Mouse (Mus musculus) T-cell, adult 66 days (primary cell): ENCODE results near the gene Ccna1. TPM values are rescaled to one million over a fixed set of nuclear protein-coding genes. Genes with fewer than 3 reads are reported as not detected.

ENCODE experiments used
- total RNA-seq, 2 experiments: library from RNA; stranded (reverse); gene quantifications; 3 replicates in 1 of 2; 4 replicates in 1 of 2; pipeline ENCODE4 v1.2.4; 2023

The Ccna1 gene
- total RNA-seq = not detected

DNA sequence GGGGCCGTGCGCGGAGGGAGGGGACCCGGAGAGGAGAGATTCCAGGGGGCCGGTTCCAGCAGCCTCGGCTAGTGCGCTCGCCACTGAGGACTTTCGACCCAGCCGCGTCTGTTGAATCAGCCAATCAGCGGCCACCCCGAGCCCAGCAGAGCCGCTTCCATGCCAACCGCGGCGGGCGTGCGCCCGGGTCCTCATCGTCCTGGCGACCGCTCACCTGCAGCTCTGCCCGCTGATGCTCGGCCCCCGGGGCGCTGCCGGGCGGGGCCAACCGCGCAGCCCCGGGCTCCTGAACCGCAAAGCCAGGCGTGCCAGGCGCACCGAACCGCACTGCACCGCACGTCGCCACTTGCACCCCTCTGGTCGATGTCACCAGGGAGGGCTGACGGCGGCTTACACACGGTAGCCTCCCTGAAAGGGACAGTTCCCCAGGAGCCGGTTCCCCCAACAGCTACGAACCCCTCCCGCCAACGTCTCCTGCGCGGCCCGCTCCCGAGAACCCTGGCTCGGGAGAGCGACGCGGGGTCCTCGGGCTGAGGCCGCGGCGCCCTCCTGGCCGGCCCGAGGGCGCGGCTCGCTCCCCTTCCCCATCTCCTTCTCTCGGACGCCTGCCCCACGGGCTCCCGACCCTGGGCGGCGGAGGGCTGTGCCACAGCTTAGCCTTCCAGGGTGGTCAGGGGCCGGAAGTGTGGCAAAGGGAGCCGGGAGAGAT is at the start of gene Ccna1:
Gene Ccna1 (minus strand): TSS at position 464 of the 709 bp plus-strand sequence.

Other genes with a start within 250 kb of the Ccna1 start
- gene Rfxap, start 247.7 kb downstream of the Ccna1 start, total RNA-seq = 10 to 100 TPM; 32.3 to 36.7 TPM
- gene Sertm1, start 139.6 kb downstream of the Ccna1 start, total RNA-seq = not detected
- gene Spg20, start 56.6 kb upstream of the Ccna1 start, total RNA-seq = 10 to 100 TPM; 19.8 to 25.2 TPM
- not detected for gene Ccdc169, start 81.8 kb upstream of the Ccna1 start, total RNA-seq
- not detected for gene Sohlh2, start 126.5 kb upstream of the Ccna1 start, total RNA-seq
- gene Dclk1, start 186.9 kb upstream of the Ccna1 start, total RNA-seq = under 1 TPM; 0.18 to 0.23 TPM